28 mouse cellular contexts compared by ENCODE assay signal in genomic region chr11:106720379-106720778, GRCm38 (mm10). TPM values are rescaled to one million over a fixed set of nuclear protein-coding genes. Genes with fewer than 3 reads are reported as not detected.
"Had no signal": no experiment of that assay in that cellular context is flagged by ENCODE, and none has a peak within 500 bp of the region (broad histone marks: within the 10 kb centered on the region; RNA-seq: fewer than 3 reads in every experiment).

No protein-coding gene starts in this region.

- H3K9me3 ChIP-seq: embryonic facial prominence, embryonic 10.5 days; embryonic facial prominence, embryonic 12.5 days; embryonic facial prominence, embryonic 13.5 days; embryonic facial prominence, embryonic 15.5 days; forebrain, embryonic 10.5 days; forebrain, embryonic 12.5 days; forebrain, embryonic 13.5 days; forebrain, embryonic 15.5 days had no signal

- H3K27ac ChIP-seq: embryonic facial prominence, embryonic 10.5 days; embryonic facial prominence, embryonic 12.5 days; embryonic facial prominence, embryonic 13.5 days; embryonic facial prominence, embryonic 15.5 days; forebrain, embryonic 10.5 days; forebrain, embryonic 12.5 days; forebrain, embryonic 13.5 days; forebrain, embryonic 15.5 days; gastrocnemius, adult 2 months had no signal

- H3K9ac ChIP-seq: embryonic facial prominence, embryonic 12.5 days; embryonic facial prominence, embryonic 13.5 days; embryonic facial prominence, embryonic 15.5 days; forebrain, embryonic 12.5 days; forebrain, embryonic 13.5 days; forebrain, embryonic 15.5 days; forebrain, postnatal 0 days had no signal

- H3K4me2 ChIP-seq: embryonic facial prominence, embryonic 12.5 days; embryonic facial prominence, embryonic 13.5 days; embryonic facial prominence, embryonic 15.5 days; forebrain, embryonic 12.5 days; forebrain, embryonic 13.5 days; forebrain, embryonic 15.5 days had no signal

- ATAC-seq: forebrain, embryonic 13.5 days; forebrain, embryonic 14.5 days; forebrain, embryonic 15.5 days; forebrain, embryonic 16.5 days; forebrain, postnatal 0 days had no signal

- H3K36me3 ChIP-seq: embryonic facial prominence, embryonic 10.5 days; embryonic facial prominence, embryonic 12.5 days; embryonic facial prominence, embryonic 13.5 days; embryonic facial prominence, embryonic 15.5 days; forebrain, embryonic 10.5 days; forebrain, embryonic 12.5 days; forebrain, embryonic 15.5 days had no signal

- H3K4me3 ChIP-seq: embryonic facial prominence, embryonic 10.5 days; embryonic facial prominence, embryonic 12.5 days; embryonic facial prominence, embryonic 13.5 days; embryonic facial prominence, embryonic 15.5 days; erythroblast, embryonic 14.5 days; forebrain, embryonic 10.5 days; forebrain, embryonic 12.5 days; forebrain, embryonic 13.5 days; forebrain, embryonic 15.5 days; gastrocnemius, adult 2 months had no signal

- DNase-seq: cerebellum, adult 2 months; cerebellum, adult 8-10 months; cerebellum, adult 9-10 months; cerebellum, adult 9-11 months; cerebellum, postnatal 10 days; cerebellum, postnatal 14 days; cerebellum, postnatal 25 days; cerebellum, postnatal 36 days; embryo, embryonic 11 days; forebrain, postnatal 0 days; gastrocnemius, adult 2 months; gastrocnemius, postnatal 10 days; gastrocnemius, postnatal 14 days; gastrocnemius, postnatal 25 days; gastrocnemius, postnatal 36 days; heart, adult 11 months; heart, adult 18-20 months had no signal

- H3K27me3 ChIP-seq: embryonic facial prominence, embryonic 13.5 days; embryonic facial prominence, embryonic 15.5 days; forebrain, embryonic 12.5 days; forebrain, embryonic 13.5 days; forebrain, embryonic 15.5 days had no signal

- H3K4me1 ChIP-seq: forebrain, embryonic 13.5 days; forebrain, embryonic 15.5 days had no signal

RNA-seq across cellular contexts. Expression of gene Pecam1, which starts 30.0 kb away (rescaled TPM):
- polyA plus RNA-seq: erythroblast, embryonic 14.5 days had no signal

RNA-seq across cellular contexts. Expression of gene Milr1, which starts 30.6 kb away (rescaled TPM):
- total RNA-seq: forebrain, postnatal 0 days; gastrocnemius, adult 2 months; gastrocnemius, postnatal 25 days had no signal
- polyA plus RNA-seq: erythroblast, embryonic 14.5 days had no signal
